Mouse (Mus musculus) limb, embryonic 11.5 days (tissue): ENCODE data around the gene Ptcd3. TPM values are rescaled to one million over a fixed set of nuclear protein-coding genes. Genes with fewer than 3 reads are reported as not detected.
A peak's percentile ranks its signal among the peaks of the same experiment; 100 is the strongest.
"Not testable (repeated sequence)": the region's sequence is repeated elsewhere in the genome, so short reads cannot be mapped to it uniquely, and the experiment has no call there.

Experiments
- ATAC-seq: fragments of 200-750 bp; cut with Nextera tagmentation; 2 replicates; pipeline ENCODE4 v1.8.0; 2017; ENCODE audit warnings: low read depth; ENCODE audit not compliant: insufficient number of reproducible peaks, low FRiP score, low TSS enrichment
- DNase-seq: peaks from one replicate; pipeline ENCODE4 v3.0.0-alpha.2; 2015; ENCODE audit warnings: low spot score
- H3K27ac ChIP-seq: fragments of 300-500 bp; sonication (generic); replicated peaks from 2 replicates; pipeline ENCODE4 v1.5.1; 2014; ENCODE audit warnings: low read depth, mild to moderate bottlenecking, low read length
- H3K27me3 ChIP-seq: fragments of 300-500 bp; sonication (generic); 2 replicates; pipeline ENCODE4 v1.6.1; 2014; ENCODE audit warnings: mild to moderate bottlenecking, low read length, mixed read lengths; ENCODE audit not compliant: control insufficient read depth, insufficient read depth
- H3K36me3 ChIP-seq: fragments of 300-500 bp; sonication (generic); 2 replicates; pipeline ENCODE4 v1.6.1; 2014; ENCODE audit warnings: mild to moderate bottlenecking, low read length, moderate library complexity, mixed read lengths; ENCODE audit not compliant: control insufficient read depth, insufficient read depth
- H3K4me1 ChIP-seq: fragments of 300-500 bp; sonication (generic); 2 replicates; pipeline ENCODE4 v1.6.1; 2014; ENCODE audit warnings: low read length, mixed read lengths; ENCODE audit not compliant: control insufficient read depth, insufficient read depth
- H3K4me2 ChIP-seq: fragments of 300-500 bp; sonication (generic); 2 replicates; pipeline ENCODE4 v1.6.1; 2014; ENCODE audit warnings: low read depth, mild to moderate bottlenecking, moderate library complexity; ENCODE audit not compliant: severe bottlenecking
- H3K4me3 ChIP-seq: fragments of 300-500 bp; sonication (generic); 2 replicates; pipeline ENCODE4 v1.5.1; 2014; ENCODE audit warnings: low read depth, low read length
- H3K9ac ChIP-seq: fragments of 300-500 bp; sonication (generic); 2 replicates; pipeline ENCODE4 v1.6.1; 2014; ENCODE audit warnings: mild to moderate bottlenecking, low read length
- H3K9me3 ChIP-seq: fragments of 300-500 bp; sonication (generic); 2 replicates; pipeline ENCODE4 v1.6.1; 2016; ENCODE audit warnings: low read length; ENCODE audit not compliant: control insufficient read depth
- WGBS: fragments of 180-500 bp; shearing (Covaris S2); extraction: QIAGEN DNeasy Blood & Tissue Kit; methylation state at CpG from one replicate; pipeline ENCODE4 v1.1.7; 2014; 5-methylcytosine and 5-hydroxymethylcytosine counted together
- polyA plus RNA-seq: library from polyadenylated mRNA; unstranded; fragments of >200 nt; fragmentation: Nextera tagmentation; extraction: Ambion mirVana; gene quantifications from 2 replicates; pipeline ENCODE4 v1.2.1, GENCODE M21; 2014

Ptcd3 gene
- polyA plus RNA-seq, 1 experiment from 2014 or later: 138 TPM

- 68% methylated on average over 2 of the region's 2 CpGs for WGBS
- Histone ChIP-seq H3K27me3 (no peaks in the 10 kb centered on the region), H3K4me1 (no peaks in the 10 kb centered on the region), H3K36me3 (peaks cover 28% of the 10 kb centered on the region), H3K9ac (no peak overlapping the region), H3K4me3 (no peak overlapping the region), H3K9me3 (no peaks in the 10 kb centered on the region), H3K4me2 (no peak overlapping the region), H3K27ac (no peak overlapping the region)
- no peak for DNase-seq
- ATAC-seq: no peak
Observed at GRCm38 (mm10) chr6:71934081-71934556, 25.6 kb upstream of the Ptcd3 start.

GRCm38 (mm10) chr6:71932347-71932746, 23.8 kb upstream of the Ptcd3 start:
- WGBS: 88% methylated on average over 5 of the region's 5 CpGs
- Histone ChIP-seq H3K9ac (no peak overlapping the region), H3K27ac (no peak overlapping the region), H3K9me3 (no peaks in the 10 kb centered on the region), H3K4me3 (no peak overlapping the region), H3K36me3 (peaks cover 25% of the 10 kb centered on the region), H3K4me2 (no peak overlapping the region), H3K27me3 (no peaks in the 10 kb centered on the region), H3K4me1 (no peaks in the 10 kb centered on the region)
- no peak for ATAC-seq
- DNase-seq: no peak

- Histone ChIP-seq H3K4me3 (no peak overlapping the region), H3K4me1 (no peaks in the 10 kb centered on the region), H3K9me3 (no peaks in the 10 kb centered on the region), H3K36me3 (peaks cover 28% of the 10 kb centered on the region), H3K27me3 (no peaks in the 10 kb centered on the region), H3K9ac (no peak overlapping the region), H3K27ac (no peak overlapping the region), H3K4me2 (no peak overlapping the region)
- ATAC-seq (no peak), DNase-seq (no peak)
- 78% methylated on average over 12 of the region's 12 CpGs for WGBS
Observed at GRCm38 (mm10) chr6:71930830-71931437, 22.4 kb upstream of the Ptcd3 start.

GRCm38 (mm10) chr6:71930053-71930452, 21.5 kb upstream of the Ptcd3 start:
- Histone ChIP-seq H3K4me1 (no peaks in the 10 kb centered on the region), H3K4me2 (no peak overlapping the region), H3K27ac (no peak overlapping the region), H3K9ac (no peak overlapping the region), H3K9me3 (no peaks in the 10 kb centered on the region), H3K4me3 (no peak overlapping the region), H3K36me3 (peaks cover 28% of the 10 kb centered on the region), H3K27me3 (no peaks in the 10 kb centered on the region)
- ATAC-seq (no peak), DNase-seq (no peak)
- 60% methylated on average over 10 of the region's 10 CpGs for WGBS

GRCm38 (mm10) chr6:71927911-71928310, 19.4 kb upstream of the Ptcd3 start:
- H3K27me3 ChIP-seq: no peaks in the 10 kb centered on the region
- DNase-seq (peak; percentile 56), ATAC-seq (no peak)
- no peaks in the 10 kb centered on the region for H3K9me3 ChIP-seq
- no peak overlapping the region for H3K9ac ChIP-seq
- no peak overlapping the region for H3K4me2 ChIP-seq
- H3K36me3 ChIP-seq: peaks cover 31% of the 10 kb centered on the region
- no peak overlapping the region for H3K4me3 ChIP-seq
- no peak overlapping the region for H3K27ac ChIP-seq
- H3K4me1 ChIP-seq: no peaks in the 10 kb centered on the region

GRCm38 (mm10) chr6:71925233-71925632, 16.7 kb upstream of the Ptcd3 start:
- H3K4me1 ChIP-seq, H3K27me3 ChIP-seq, H3K4me2 ChIP-seq, DNase-seq, ATAC-seq, H3K27ac ChIP-seq, H3K4me3 ChIP-seq, H3K9ac ChIP-seq, H3K9me3 ChIP-seq: not testable (repeated sequence)
- peaks cover 28% of the 10 kb centered on the region for H3K36me3 ChIP-seq
- WGBS: 93% methylated on average over 5 of the region's 5 CpGs

GRCm38 (mm10) chr6:71920752-71921151, 12.2 kb upstream of the Ptcd3 start:
- Histone ChIP-seq H3K4me2 (no peak overlapping the region), H3K36me3 (peaks cover 20% of the 10 kb centered on the region; the same call in 1 of the 2 replicates), H3K9me3 (no peaks in the 10 kb centered on the region), H3K9ac (no peak overlapping the region), H3K27me3 (no peaks in the 10 kb centered on the region), H3K4me3 (no peak overlapping the region), H3K27ac (no peak overlapping the region), H3K4me1 (no peaks in the 10 kb centered on the region)
- DNase-seq (no peak), ATAC-seq (no peak)
- 89% methylated on average over 7 of the region's 7 CpGs for WGBS

GRCm38 (mm10) chr6:71911686-71912450, 3.3 kb upstream of the Ptcd3 start:
- Histone ChIP-seq H3K4me3 (no peak overlapping the region), H3K4me2 (no peak overlapping the region), H3K9me3 (no peaks in the 10 kb centered on the region), H3K27ac (no peak overlapping the region), H3K4me1 (no peaks in the 10 kb centered on the region), H3K9ac (no peak overlapping the region), H3K27me3 (no peaks in the 10 kb centered on the region), H3K36me3 (peaks cover 5% of the 10 kb centered on the region; the same call in 1 of the 2 replicates)
- WGBS: 91% methylated on average over 5 of the region's 5 CpGs
- DNase-seq: no peak
- ATAC-seq: no peak
